In genomic region chr15:96283920-96284431, GRCm38 (mm10) we compare ENCODE assay signal across 8 mouse cellular contexts. TPM values are rescaled to one million over a fixed set of nuclear protein-coding genes. Genes with fewer than 3 reads are reported as not detected.
DNase-seq lines count a peak whose midpoint lies in the region; ATAC-seq lines count a peak whose summit lies in the region.

No protein-coding gene starts in this region.

- no peaks in the 10 kb centered on the region for H3K9me3 ChIP-seq in heart, embryonic 10.5 days
- no peaks in the 10 kb centered on the region for H3K9me3 ChIP-seq in kidney, embryonic 15.5 days (replicated peaks)
- no peaks in the 10 kb centered on the region for H3K9me3 ChIP-seq in liver, embryonic 15.5 days (replicated peaks)
- 0 out of 2 replicates have a peak, but pooled peaks cover 4% of the 10 kb centered on the region for H3K9me3 ChIP-seq in neural tube, embryonic 12.5 days

- peaks cover 22% of the 10 kb centered on the region for H3K36me3 ChIP-seq in heart, embryonic 10.5 days
- peaks cover 31% of the 10 kb centered on the region for H3K36me3 ChIP-seq in kidney, embryonic 15.5 days
- H3K36me3 ChIP-seq in liver, embryonic 15.5 days (replicated peaks), result peaks cover 26% of the 10 kb centered on the region
- H3K36me3 ChIP-seq in neural tube, embryonic 12.5 days, result peaks cover 23% of the 10 kb centered on the region

- H3K4me1 ChIP-seq in heart, embryonic 10.5 days, result peaks cover 22% of the 10 kb centered on the region; the same call in 1 of the 2 replicates
- peaks cover 30% of the 10 kb centered on the region for H3K4me1 ChIP-seq in kidney, embryonic 15.5 days
- H3K4me1 ChIP-seq in liver, embryonic 15.5 days (replicated peaks), result peaks cover 51% of the 10 kb centered on the region
- peaks cover 11% of the 10 kb centered on the region; the same call in 1 of the 2 replicates for H3K4me1 ChIP-seq in neural tube, embryonic 12.5 days

- H3K4me3 ChIP-seq in heart, embryonic 10.5 days, result peak overlapping the region; percentile 89
- H3K4me3 ChIP-seq in kidney, embryonic 15.5 days (replicated peaks), result peak overlapping the region; percentile 89
- H3K4me3 ChIP-seq in liver, embryonic 15.5 days (replicated peaks), result peak overlapping the region; percentile 93
- H3K4me3 ChIP-seq in neural tube, embryonic 12.5 days, result peak overlapping the region; percentile 93

- H3K27ac ChIP-seq in heart, embryonic 10.5 days, result peak overlapping the region; percentile 100
- H3K27ac ChIP-seq in kidney, embryonic 15.5 days, result peak overlapping the region; percentile 100
- H3K27ac ChIP-seq in liver, embryonic 15.5 days (replicated peaks), result peak overlapping the region; percentile 98
- peak overlapping the region; percentile 54 for H3K27ac ChIP-seq in neural tube, embryonic 12.5 days

- H3K4me2 ChIP-seq in kidney, embryonic 15.5 days, result peak overlapping the region; percentile 69
- peak overlapping the region; percentile 95 for H3K4me2 ChIP-seq in liver, embryonic 15.5 days
- H3K4me2 ChIP-seq in neural tube, embryonic 12.5 days (replicated peaks), result peak overlapping the region; percentile 75

- peak overlapping the region; percentile 99 for H3K9ac ChIP-seq in kidney, embryonic 15.5 days
- peak overlapping the region; percentile 94 for H3K9ac ChIP-seq in liver, embryonic 15.5 days
- peak overlapping the region; percentile 99 for H3K9ac ChIP-seq in neural tube, embryonic 12.5 days

- H3K27me3 ChIP-seq in heart, embryonic 10.5 days (ENCODE audit: insufficient read depth, poor library complexity, severe bottlenecking), result no peaks in the 10 kb centered on the region
- no peaks in the 10 kb centered on the region for H3K27me3 ChIP-seq in kidney, embryonic 15.5 days
- H3K27me3 ChIP-seq in liver, embryonic 15.5 days, result no peaks in the 10 kb centered on the region
- no peaks in the 10 kb centered on the region for H3K27me3 ChIP-seq in neural tube, embryonic 12.5 days (replicated peaks)

- ATAC-seq in kidney, embryonic 15.5 days (replicated peaks; ENCODE audit: low FRiP score), result no peak
- no peak for ATAC-seq in liver, embryonic 15.5 days (ENCODE audit: insufficient read depth)
- ATAC-seq in neural tube, embryonic 12.5 days (ENCODE audit: low FRiP score, low read depth), result no peak

- DNase-seq in A20 (ENCODE audit: low read depth, low spot score), result peak; percentile 81
- peak; percentile 78 for DNase-seq in Muller cell, postnatal 12 days (ENCODE audit: inconsistent ontology term)
- DNase-seq in embryo, embryonic 11 days, result peak; percentile 59
- no peak for DNase-seq in heart, embryonic 10.5 days (ENCODE audit: low spot score)
- DNase-seq in yolk sac, embryonic 10.5 days (ENCODE audit: low spot score), result peak; percentile 51

- 18% methylated on average over 11 of the region's 11 CpGs for WGBS in heart, embryonic 10.5 days
- 10% methylated on average over 11 of the region's 11 CpGs for WGBS in kidney, embryonic 15.5 days
- 5% methylated on average over 11 of the region's 11 CpGs for WGBS in liver, embryonic 15.5 days (ENCODE audit: insufficient replicate concordance)
- 12% methylated on average over 11 of the region's 11 CpGs for WGBS in neural tube, embryonic 12.5 days

RNA-seq across cellular contexts. Expression of gene Arid2, which starts 3.3 kb away (rescaled TPM):
- 18.3 and 22.0 TPM in 2 replicates for polyA plus RNA-seq in heart, embryonic 10.5 days (2016; fragmentation: Nextera tagmentation; extraction: Ambion mirVana)
- 25.3 and 26.1 TPM in 2 replicates for polyA plus RNA-seq in kidney, embryonic 15.5 days (2015; fragmentation: Nextera tagmentation; extraction: Ambion mirVana)
- polyA plus RNA-seq in liver, embryonic 15.5 days (2015; fragmentation: Nextera tagmentation; extraction: Ambion mirVana), result 7.5 and 8.0 TPM in 2 replicates
- 32.1 and 32.4 TPM in 2 replicates for polyA plus RNA-seq in neural tube, embryonic 12.5 days (2016; fragmentation: Nextera tagmentation; extraction: Ambion mirVana)
